Mouse (Mus musculus) MEL (cell line): ENCODE data around the gene Klf9. TPM values are rescaled to one million over a fixed set of nuclear protein-coding genes. Genes with fewer than 3 reads are reported as not detected.

ENCODE experiments used
- DNase-seq: peaks from one replicate; pipeline ENCODE4 v3.0.0; 2011; ENCODE audit warnings: low read depth, low spot score
- H3K27ac ChIP-seq: 2 replicates; pipeline ENCODE4 v1.5.1; 2012; ENCODE audit warnings: low read depth, mild to moderate bottlenecking, control low read depth, low read length, moderate library complexity; ENCODE audit not compliant: control insufficient read depth
- H3K27me3 ChIP-seq, 2 experiments: fragments of 150-350 bp in 1 of 2; sonication (generic) in 1 of 2; 2 replicates each; pipeline ENCODE4 v1.6.1; 2012; ENCODE audit warnings: low read length in 2 of 2, mild to moderate bottlenecking in 2 of 2, improper control_type of control experiment in 1 of 2, moderate library complexity in 1 of 2; ENCODE audit not compliant: insufficient read depth in 2 of 2, control insufficient read depth in 1 of 2
- H3K36me3 ChIP-seq, 2 experiments: 2 replicates each; pipeline ENCODE4 v1.6.1; 2012 to 2014; ENCODE audit warnings: low read length in 2 of 2, improper control_type of control experiment in 1 of 2, inconsistent platforms in 1 of 2, mild to moderate bottlenecking in 1 of 2; ENCODE audit not compliant: insufficient read depth in 2 of 2, control insufficient read depth in 1 of 2
- H3K4me1 ChIP-seq, 2 experiments: fragments of 150-350 bp in 1 of 2; sonication (generic) in 1 of 2; 2 replicates each; pipeline ENCODE4 v1.6.1; 2012; ENCODE audit warnings: low read length in 2 of 2, improper control_type of control experiment in 1 of 2, mild to moderate bottlenecking in 1 of 2; ENCODE audit not compliant: insufficient read depth in 2 of 2, control insufficient read depth in 1 of 2
- H3K4me3 ChIP-seq, 2 experiments: fragments of 150-350 bp in 1 of 2; sonication (generic) in 1 of 2; 2 replicates each; pipeline ENCODE4 v1.5.1; 2012; ENCODE audit warnings: low read depth in 2 of 2, low read length in 2 of 2, mild to moderate bottlenecking in 2 of 2, moderate library complexity in 2 of 2, control low read depth in 1 of 2, improper control_type of control experiment in 1 of 2; ENCODE audit not compliant: control insufficient read depth in 1 of 2, insufficient read depth in 1 of 2
- H3K79me2 ChIP-seq: 2 replicates; pipeline ENCODE4 v1.6.1; 2012; ENCODE audit warnings: mild to moderate bottlenecking, low read length, moderate library complexity; ENCODE audit not compliant: control insufficient read depth, poor library complexity, insufficient read depth
- H3K9ac ChIP-seq: 2 replicates; pipeline ENCODE4 v1.6.1; 2012; ENCODE audit warnings: low read depth, mild to moderate bottlenecking, control low read depth, low read length, moderate library complexity; ENCODE audit not compliant: control insufficient read depth, poor library complexity, severe bottlenecking
- H3K9me3 ChIP-seq: fragments of 150-350 bp; sonication (generic); replicated peaks from 2 replicates; pipeline ENCODE4 v1.6.1; 2012; ENCODE audit warnings: mild to moderate bottlenecking, low read length, improper control_type of control experiment, moderate library complexity; ENCODE audit not compliant: insufficient read depth
- BHLHE40 ChIP-seq: IDR thresholded peaks from 2 replicates; pipeline ENCODE4 v1.6.1; 2012; ENCODE audit warnings: low read depth, mild to moderate bottlenecking, inconsistent platforms, low read length, improper control_type of control experiment, borderline replicate concordance
- CHD2 ChIP-seq: IDR thresholded peaks from 2 replicates; pipeline ENCODE4 v1.6.1; 2011; ENCODE audit warnings: low read length, improper control_type of control experiment
- CTCF ChIP-seq, 3 experiments: IDR thresholded peaks in 2 of 3; conservative IDR thresholded peaks in 1 of 3; 2 replicates each; pipeline ENCODE4 v1.5.1; 2011 to 2012; ENCODE audit warnings: low read length in 3 of 3, low read depth in 2 of 3, mild to moderate bottlenecking in 2 of 3, improper control_type of control experiment in 1 of 3, inconsistent platforms in 1 of 3, mixed read lengths in 1 of 3, moderate library complexity in 1 of 3; ENCODE audit not compliant: control insufficient read depth in 1 of 3, insufficient read depth in 1 of 3, poor library complexity in 1 of 3, severe bottlenecking in 1 of 3
- E2F4 ChIP-seq: IDR thresholded peaks from 2 replicates; pipeline ENCODE4 v1.6.1; 2011; ENCODE audit warnings: low read depth, low read length, improper control_type of control experiment, borderline replicate concordance
- ELF1 ChIP-seq: IDR thresholded peaks from 2 replicates; pipeline ENCODE4 v1.6.1; 2014; ENCODE audit warnings: low read depth, mild to moderate bottlenecking, inconsistent platforms, low read length, improper control_type of control experiment, moderate library complexity
- ETS1 ChIP-seq: IDR thresholded peaks from 2 replicates; pipeline ENCODE4 v1.6.1; 2012; ENCODE audit warnings: low read depth, mild to moderate bottlenecking, inconsistent platforms, low read length, improper control_type of control experiment, moderate library complexity
- GABPA ChIP-seq: IDR thresholded peaks from 2 replicates; pipeline ENCODE4 v1.6.1; 2012; ENCODE audit warnings: low read depth, mild to moderate bottlenecking, inconsistent platforms, low read length, improper control_type of control experiment, moderate library complexity
- JUND ChIP-seq: IDR thresholded peaks from 2 replicates; pipeline ENCODE4 v1.6.1; 2011; ENCODE audit warnings: low read depth, mild to moderate bottlenecking, improper control_type of control experiment, low read length
- KAT2A ChIP-seq: conservative IDR thresholded peaks from 2 replicates; pipeline ENCODE4 v1.6.1; 2012; ENCODE audit warnings: low read depth, low read length, improper control_type of control experiment, inconsistent platforms
- MAX ChIP-seq: IDR thresholded peaks from 2 replicates; pipeline ENCODE4 v1.6.1; 2011; ENCODE audit warnings: low read length, improper control_type of control experiment
- MEF2A ChIP-seq: IDR thresholded peaks from 2 replicates; pipeline ENCODE4 v1.6.1; 2014; ENCODE audit warnings: low read depth, mild to moderate bottlenecking, inconsistent platforms, low read length, improper control_type of control experiment; ENCODE audit not compliant: poor library complexity, insufficient replicate concordance, severe bottlenecking; ENCODE audit errors: extremely low read depth
- MYC ChIP-seq: IDR thresholded peaks from 2 replicates; pipeline ENCODE4 v1.6.1; 2011; ENCODE audit warnings: low read depth, mild to moderate bottlenecking, low read length, improper control_type of control experiment, moderate library complexity
- NELFE ChIP-seq: IDR thresholded peaks from 2 replicates; pipeline ENCODE4 v1.6.1; 2011; ENCODE audit warnings: low read depth, low read length, improper control_type of control experiment
- NRF1 ChIP-seq: IDR thresholded peaks from 2 replicates; pipeline ENCODE4 v1.6.1; 2014; ENCODE audit warnings: low read depth, mild to moderate bottlenecking, inconsistent platforms, low read length, improper control_type of control experiment, moderate library complexity; ENCODE audit not compliant: poor library complexity, insufficient read depth, severe bottlenecking
- POLR2AphosphoS5 ChIP-seq: IDR thresholded peaks from 2 replicates; pipeline ENCODE4 v1.6.1; 2012; ENCODE audit warnings: low read depth, borderline replicate concordance, mild to moderate bottlenecking, inconsistent platforms, low read length, moderate library complexity, mixed read lengths
- RAD21 ChIP-seq: IDR thresholded peaks from 2 replicates; pipeline ENCODE4 v1.6.1; 2011; ENCODE audit warnings: mild to moderate bottlenecking, low read depth, low read length, improper control_type of control experiment
- RCOR1 ChIP-seq: IDR thresholded peaks from 2 replicates; pipeline ENCODE4 v1.6.1; 2012; ENCODE audit warnings: low read depth, mild to moderate bottlenecking, inconsistent platforms, low read length, improper control_type of control experiment
- SMC3 ChIP-seq: IDR thresholded peaks from 2 replicates; pipeline ENCODE4 v1.6.1; 2011; ENCODE audit warnings: low read depth, low read length, improper control_type of control experiment
- TCF12 ChIP-seq: IDR thresholded peaks from 2 replicates; pipeline ENCODE4 v1.6.1; 2014; ENCODE audit warnings: low read depth, mild to moderate bottlenecking, inconsistent platforms, low read length, improper control_type of control experiment, moderate library complexity
- USF1 ChIP-seq: IDR thresholded peaks from 2 replicates; pipeline ENCODE4 v1.6.1; 2014; ENCODE audit warnings: low read depth, mild to moderate bottlenecking, inconsistent platforms, low read length, improper control_type of control experiment, moderate library complexity
- ZKSCAN1 ChIP-seq: IDR thresholded peaks from 2 replicates; pipeline ENCODE4 v1.6.1; 2012; ENCODE audit warnings: low read depth, mild to moderate bottlenecking, inconsistent platforms, low read length, improper control_type of control experiment, moderate library complexity
- polyA plus RNA-seq, 2 experiments: library from polyadenylated mRNA; stranded (reverse) in 1 of 2; unstranded in 1 of 2; fragments of >175 nt in 1 of 2; fragments of >200 nt in 1 of 2; gene quantifications; 2 replicates each; pipeline versions ENCODE4 v1.2.1 to v1.2.4; 2012; ENCODE audit warnings: low replicate concordance in 2 of 2, low read depth in 1 of 2; ENCODE audit not compliant: insufficient read length in 2 of 2, insufficient read depth in 1 of 2, missing spikeins in 1 of 2
- total RNA-seq: library from RNA; depleted of rRNA; stranded (reverse); fragments of 300-350 nt; gene quantifications from 2 replicates; pipeline ENCODE4 v1.2.3, GENCODE M21; 2012; rRNA removed

Gene Klf9
- total and polyA plus RNA-seq, 3 experiments = 0.01 TPM; not detected in 2

GRCm38 (mm10) chr19:23211325-23211724 is 70.3 kb downstream of the Klf9 start:
- no peak for DNase-seq
- Histone ChIP-seq H3K27me3 (no peaks in the 10 kb centered on the region), H3K4me3 (no peak overlapping the region), H3K9me3 (no peaks in the 10 kb centered on the region), H3K79me2 (no peaks in the 10 kb centered on the region), H3K4me1 (no peaks in the 10 kb centered on the region), H3K27ac (no peak overlapping the region), H3K9ac (no peak overlapping the region), H3K36me3 (peaks cover 0 to 25% of the 10 kb centered on the region in 2 experiments; a peak in 2 of 4 replicates)
- TF ChIP-seq MAX (no peak), JUND (no peak)

GRCm38 (mm10) chr19:23214326-23214725 is 73.3 kb downstream of the Klf9 start:
- DNase-seq = no peak
- Histone ChIP-seq H3K27ac (no peak overlapping the region), H3K27me3 (no peaks in the 10 kb centered on the region), H3K4me1 (no peaks in the 10 kb centered on the region), H3K36me3 (peaks cover 0 to 27% of the 10 kb centered on the region in 2 experiments; a peak in 2 of 4 replicates), H3K79me2 (no peaks in the 10 kb centered on the region), H3K4me3 (no peak overlapping the region), H3K9ac (no peak overlapping the region), H3K9me3 (no peaks in the 10 kb centered on the region)
- TF ChIP-seq NRF1 = no peak
- TF ChIP-seq MAX = no peak
- no peak for TF ChIP-seq CHD2
- no peak for TF ChIP-seq RCOR1
- no peak for TF ChIP-seq NELFE
- no peak for TF ChIP-seq RAD21
- no peak for TF ChIP-seq POLR2AphosphoS5
- TF ChIP-seq SMC3 = no peak
- no peak for TF ChIP-seq ZKSCAN1
- TF ChIP-seq E2F4 = no peak
- TF ChIP-seq MYC = no peak
- TF ChIP-seq ELF1 = no peak
- TF ChIP-seq TCF12 = no peak
- TF ChIP-seq KAT2A = no peak
- TF ChIP-seq GABPA = no peak
- no peak for TF ChIP-seq ETS1
- no peak for TF ChIP-seq MEF2A
- TF ChIP-seq CTCF (IDR thresholded peaks at IDR 0.05 in 2 of 3, conservative IDR thresholded peaks at IDR 0.05 in 1 of 3; ENCODE audit: control insufficient read depth in 1 of 3, insufficient read depth in 1 of 3, low read depth in 2 of 3, low read length in 3 of 3, poor library complexity in 1 of 3, severe bottlenecking in 1 of 3) = no peak
- TF ChIP-seq BHLHE40 = no peak
- TF ChIP-seq USF1 = no peak
- TF ChIP-seq, all 39 proteins: peak for 0

Other genes starting within 250 kb of the Klf9 start
- 29.9 and 36.1 TPM in 2 replicates for gene Smc5, start 132.7 kb downstream of the Klf9 start, total RNA-seq
- gene Smc5, start 132.7 kb downstream of the Klf9 start, polyA plus RNA-seq = 10 to 100 TPM; 36.8 to 77.3 TPM